Mouse (Mus musculus) mouse trophoblast stem cell (cell line): ENCODE measurements around the gene Cox5a.

Experiments used
- in situ Hi-C, 2 experiments: fragments of 300-500 bp; cut with MseI, MboI; formaldehyde crosslinking; loops; 2 replicates in 1 of 2; 3 replicates in 1 of 2; pipeline ENCODE4 v1.15.1; 2025

Cox5a gene

GRCm38 (mm10) chr9:57560861-57561710 lies 40.0 kb downstream of the Cox5a start, which contains the start of gene Scamp2:
Gene Scamp2, plus strand, starts transcription at chr9:57560943.
- in situ Hi-C loops, result no loop called here

DNA sequence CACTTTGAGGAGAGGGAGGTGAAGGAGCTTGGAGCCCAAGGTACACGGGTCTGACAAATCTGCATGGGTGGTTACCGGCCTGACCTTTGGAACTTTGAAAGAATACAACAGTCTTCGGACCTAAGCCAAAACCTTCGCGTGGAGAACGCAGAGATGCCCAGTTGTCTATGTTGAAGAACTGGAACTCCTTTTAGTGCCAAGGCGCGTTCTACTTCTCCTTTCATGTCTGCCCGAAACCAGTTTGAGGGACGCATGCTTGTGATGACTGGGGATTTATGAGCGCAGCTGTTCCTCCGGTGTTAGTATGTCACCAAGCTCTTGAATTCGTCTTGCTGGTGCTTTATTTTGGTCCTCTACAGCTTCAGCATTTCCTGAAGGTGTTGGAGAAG lies 40.6 kb downstream of the Cox5a start:
- in situ Hi-C loops, result no loop called here

GRCm38 (mm10) chr9:57562896-57563372 lies 41.9 kb downstream of the Cox5a start:
- in situ Hi-C loops, result no loop called here

DNA sequence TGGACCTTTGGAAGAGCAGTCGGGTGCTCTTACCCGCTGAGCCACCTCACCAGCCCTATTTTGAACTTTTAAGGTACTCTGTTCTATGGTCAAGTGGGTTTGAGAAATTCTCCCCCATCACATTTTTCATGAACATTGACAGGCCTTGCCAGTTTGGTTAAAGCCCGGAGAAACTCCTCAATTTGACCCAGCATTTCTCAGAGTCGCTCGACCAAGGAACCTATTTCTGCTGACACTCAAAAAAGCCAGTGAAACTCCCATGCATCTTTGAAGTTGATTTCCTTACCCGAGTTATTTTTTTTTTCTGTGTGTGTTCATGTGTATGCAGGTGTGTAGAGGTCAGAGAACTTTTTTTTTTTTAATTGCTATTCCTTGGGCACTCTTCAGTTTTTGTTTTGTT lies 43.5 kb downstream of the Cox5a start:
- in situ Hi-C loops, result no loop called here

- in situ Hi-C loops, result no loop called here
Measured at GRCm38 (mm10) chr9:57565741-57566221, 44.7 kb downstream of the Cox5a start.

GRCm38 (mm10) chr9:57566846-57567245 lies 45.8 kb downstream of the Cox5a start:
- in situ Hi-C loops, result no loop called here

- in situ Hi-C loops, result no loop called here
Measured at GRCm38 (mm10) chr9:57568500-57568899, 47.4 kb downstream of the Cox5a start.

- in situ Hi-C loops, result no loop called here
Measured at GRCm38 (mm10) chr9:57574397-57574796, 53.3 kb downstream of the Cox5a start.

GRCm38 (mm10) chr9:57575577-57575976 lies 54.5 kb downstream of the Cox5a start:
- in situ Hi-C loops, result no loop called here

DNA sequence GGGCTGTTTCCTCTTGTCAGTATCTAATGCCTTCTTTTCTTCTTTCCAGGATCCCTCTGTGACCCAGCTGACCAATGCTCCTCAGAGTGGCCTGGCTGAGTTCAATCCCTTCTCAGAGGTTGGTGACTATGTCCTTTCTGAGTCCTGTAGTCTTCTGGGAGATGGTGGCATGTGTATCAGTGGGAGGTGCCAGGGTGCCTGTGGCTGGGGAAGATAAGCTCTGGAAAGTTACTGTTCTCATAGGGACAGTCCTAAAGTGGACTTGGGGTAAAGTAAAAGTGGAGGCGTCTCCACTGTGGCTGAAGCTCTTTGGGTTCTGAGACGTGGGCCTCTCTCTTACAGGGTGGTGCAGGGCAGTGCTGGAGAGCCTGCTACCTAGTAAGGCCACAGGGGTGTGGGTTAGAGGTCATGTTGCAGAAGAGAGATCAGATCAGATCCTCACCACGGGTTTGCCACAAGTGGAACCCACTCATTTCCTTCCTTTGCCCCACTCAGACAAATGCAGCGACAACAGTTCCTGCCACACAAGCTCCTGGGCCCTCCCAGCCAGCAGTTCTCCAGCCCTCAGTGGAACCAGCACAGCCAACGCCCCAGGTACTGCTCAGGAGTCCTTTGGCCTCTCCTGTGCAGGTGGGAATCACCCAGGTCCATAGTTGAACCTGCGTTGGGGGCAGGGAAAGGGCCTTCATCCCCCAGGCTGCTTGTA lies 56.2 kb downstream of the Cox5a start:
- in situ Hi-C loops, result no loop called here
